Mouse (Mus musculus): ENCODE data around the gene Ntf3.

Ntf3 gene

GRCm38 (mm10) chr6:126159279-126160066 lies 7.2 kb downstream of the Ntf3 start:
- peak; percentile 73 for DNase-seq

GRCm38 (mm10) chr6:126155928-126156327 lies 10.8 kb downstream of the Ntf3 start:
- no peak for DNase-seq

- peak; percentile 74 for DNase-seq
Observed at GRCm38 (mm10) chr6:126154372-126154982, 12.2 kb downstream of the Ntf3 start.

- DNase-seq: no peak
Observed at GRCm38 (mm10) chr6:126153154-126153553, 13.6 kb downstream of the Ntf3 start.

DNA sequence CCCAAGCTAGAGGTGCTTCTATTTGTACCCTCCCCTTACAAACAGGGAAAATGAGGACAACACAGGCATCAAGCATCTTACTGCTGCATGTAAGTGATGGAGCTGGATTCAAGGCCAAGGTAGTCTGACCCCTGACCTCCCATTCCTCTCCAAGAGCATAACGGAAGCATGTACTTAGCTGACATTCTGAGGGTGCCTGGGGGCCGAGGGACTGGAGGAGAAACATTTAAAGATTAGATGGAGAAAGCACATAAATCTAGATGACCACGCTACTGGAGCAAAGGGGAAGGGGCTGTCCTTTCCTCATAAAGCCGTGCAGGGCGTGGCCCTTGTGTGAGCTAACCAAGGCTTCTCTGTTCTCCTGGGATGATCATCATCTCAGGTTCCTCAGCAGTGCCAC lies 23.1 kb downstream of the Ntf3 start:
- peak; percentile 32 for DNase-seq

- no peak for DNase-seq
Observed at GRCm38 (mm10) chr6:126142741-126143140, 24.0 kb downstream of the Ntf3 start.

DNA sequence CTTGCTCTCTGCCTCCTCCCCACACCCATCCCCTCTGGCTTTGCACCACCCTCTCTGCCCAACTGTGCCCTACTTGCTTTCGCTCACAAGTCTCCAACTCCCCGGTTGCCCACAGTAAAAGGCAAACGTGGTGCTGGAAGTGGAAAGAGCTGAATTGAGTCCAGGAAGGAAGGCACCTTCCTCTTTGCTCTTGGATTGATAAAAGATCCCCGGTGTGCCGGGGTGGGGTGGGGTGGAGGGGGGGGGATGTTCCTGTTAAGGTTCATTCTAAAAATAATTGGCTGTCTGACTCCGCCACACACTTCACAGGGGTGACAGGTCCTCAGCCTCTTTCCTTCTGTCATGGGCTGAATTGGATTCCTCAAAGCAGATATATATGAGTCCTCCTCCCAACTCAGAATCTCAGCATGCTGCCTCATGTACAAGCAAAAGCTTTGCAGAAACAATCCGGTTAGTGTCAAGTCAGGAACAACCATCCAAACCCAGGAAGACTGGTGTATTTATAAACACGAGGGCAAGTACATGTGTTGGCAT lies 24.6 kb downstream of the Ntf3 start:
- DNase-seq: peak; percentile 27

GRCm38 (mm10) chr6:126141472-126141871 lies 25.2 kb downstream of the Ntf3 start:
- peak; percentile 78 for DNase-seq

DNA sequence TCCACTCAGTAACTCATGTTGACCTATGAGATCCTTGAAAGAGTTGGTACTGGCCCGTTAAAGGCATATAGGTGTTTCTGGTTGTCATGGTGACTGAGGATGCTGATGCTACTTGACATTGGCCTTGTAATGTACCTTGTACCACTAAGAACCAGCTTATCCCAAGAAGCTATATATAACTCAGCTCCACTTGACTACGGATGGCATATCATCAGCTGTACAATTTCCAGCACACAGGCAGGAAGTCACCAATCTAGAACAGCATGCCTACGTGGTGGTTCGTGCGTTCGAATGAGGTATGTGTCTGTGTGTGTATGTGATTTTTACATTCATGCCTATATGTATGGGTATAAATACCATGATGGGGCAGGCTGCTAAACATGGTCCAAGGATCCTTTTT lies 25.7 kb downstream of the Ntf3 start:
- DNase-seq: no peak

DNA sequence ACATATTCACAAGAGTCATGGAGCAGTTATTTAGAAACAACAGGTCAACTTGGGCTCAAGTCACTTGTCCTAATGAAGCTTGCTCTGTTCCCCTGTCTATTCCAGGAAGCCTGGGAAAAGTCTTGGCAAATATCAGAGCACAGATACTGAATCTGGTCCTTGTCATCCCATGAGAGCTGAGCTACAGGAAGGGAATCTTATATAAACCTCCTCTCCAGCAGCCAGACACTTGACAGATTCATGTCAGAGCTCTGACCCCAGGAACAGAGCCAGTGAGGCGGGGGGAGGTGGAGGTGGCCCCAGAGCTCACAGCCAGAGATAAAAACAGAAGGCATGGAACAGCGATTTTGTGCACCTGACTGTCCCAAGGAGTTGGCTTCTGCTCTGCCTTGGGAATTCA lies 26.3 kb downstream of the Ntf3 start:
- DNase-seq: peak; percentile 57

DNA sequence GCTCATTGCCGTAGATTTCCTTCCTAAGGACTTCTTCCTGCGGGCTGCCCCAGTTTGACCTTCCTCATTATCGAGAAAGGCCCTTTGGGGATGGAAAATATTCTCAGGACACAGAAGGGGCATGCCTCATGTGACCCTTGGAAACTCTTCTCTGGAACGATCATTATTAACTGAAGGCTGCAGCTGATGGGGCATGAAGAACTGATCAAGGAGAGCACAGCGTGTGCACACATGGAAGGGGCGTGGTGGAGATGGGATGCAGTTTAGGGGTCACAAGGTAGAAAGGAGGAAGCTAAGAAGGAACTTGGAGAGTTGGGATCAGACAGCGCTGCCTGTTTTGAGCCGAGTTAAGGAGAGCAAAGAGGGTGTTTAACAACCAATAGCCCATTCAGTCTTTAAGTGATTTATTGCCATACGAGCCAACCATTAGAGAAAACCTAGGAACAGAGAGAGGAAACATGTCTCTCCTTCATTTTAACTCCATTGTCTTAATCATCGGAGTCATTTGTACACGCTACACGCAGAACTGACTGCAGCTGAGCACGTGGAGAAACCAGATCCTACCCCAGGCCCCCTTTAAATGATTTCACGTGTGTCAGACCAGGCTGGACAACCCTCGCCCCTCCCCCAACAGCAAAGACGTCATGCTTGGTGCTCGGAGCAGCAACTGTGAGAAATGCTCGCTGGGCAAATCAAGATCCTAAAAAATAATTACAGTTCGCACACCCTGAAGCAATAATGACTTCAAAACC lies 32.4 kb downstream of the Ntf3 start:
- peak; percentile 46 for DNase-seq

GRCm38 (mm10) chr6:126128238-126128637 lies 38.5 kb downstream of the Ntf3 start:
- peak; percentile 24 for DNase-seq

DNA sequence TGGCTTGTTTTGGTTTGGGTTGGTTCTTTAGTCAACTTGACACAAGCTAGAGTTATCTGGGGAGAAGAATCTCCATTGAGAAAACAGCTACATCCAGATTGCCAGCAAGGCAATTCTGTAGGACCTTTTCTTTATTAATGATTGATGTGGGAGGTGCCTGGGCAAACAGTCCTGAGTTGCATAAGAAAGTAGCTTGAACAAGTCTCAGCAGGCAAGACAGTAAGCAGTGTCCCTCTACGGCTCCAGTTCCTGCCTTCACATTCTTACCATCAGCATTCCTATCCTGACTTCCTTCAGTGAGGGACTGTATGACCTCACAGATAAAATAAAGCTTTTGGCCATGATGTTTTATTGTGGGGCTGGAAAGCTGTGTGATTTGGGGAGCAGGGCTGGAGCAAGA lies 48.5 kb downstream of the Ntf3 start:
- peak; percentile 42 for DNase-seq

GRCm38 (mm10) chr6:126117191-126117590 lies 49.5 kb downstream of the Ntf3 start:
- no peak for DNase-seq

DNA sequence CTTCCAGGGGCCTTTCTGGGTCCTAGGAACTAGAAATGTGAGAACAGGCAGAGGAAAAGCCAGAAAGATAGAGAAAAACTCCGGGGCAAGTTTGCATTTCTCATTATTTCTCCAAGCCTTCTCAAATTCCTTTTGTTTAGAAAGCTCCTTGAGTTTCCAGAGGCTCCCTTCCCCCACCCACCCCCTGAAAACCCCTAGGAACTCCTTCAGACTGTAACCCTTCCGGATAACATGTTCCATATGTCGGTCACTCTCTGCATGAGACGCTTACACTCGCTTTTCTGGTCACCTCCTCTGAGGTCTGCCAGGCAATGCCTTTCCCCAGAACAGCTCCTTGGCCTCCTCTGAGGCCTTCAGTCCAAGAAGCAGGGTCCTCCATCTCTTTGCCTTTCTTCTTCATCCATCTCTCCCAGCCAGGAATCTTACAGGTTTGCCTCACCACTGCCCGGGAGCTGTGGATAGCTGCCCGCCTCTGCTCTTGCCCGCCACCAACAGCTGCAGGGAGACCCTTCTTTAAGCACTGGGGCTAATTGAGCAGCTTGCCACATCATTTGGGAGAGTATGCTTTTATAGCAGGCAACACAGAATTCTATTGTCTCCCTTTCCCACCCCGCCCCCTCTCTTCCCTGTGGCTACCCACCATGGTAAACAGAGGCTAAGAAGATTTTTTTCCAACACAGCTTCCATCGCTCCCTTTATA lies 51.6 kb downstream of the Ntf3 start:
- no peak for DNase-seq

DNA sequence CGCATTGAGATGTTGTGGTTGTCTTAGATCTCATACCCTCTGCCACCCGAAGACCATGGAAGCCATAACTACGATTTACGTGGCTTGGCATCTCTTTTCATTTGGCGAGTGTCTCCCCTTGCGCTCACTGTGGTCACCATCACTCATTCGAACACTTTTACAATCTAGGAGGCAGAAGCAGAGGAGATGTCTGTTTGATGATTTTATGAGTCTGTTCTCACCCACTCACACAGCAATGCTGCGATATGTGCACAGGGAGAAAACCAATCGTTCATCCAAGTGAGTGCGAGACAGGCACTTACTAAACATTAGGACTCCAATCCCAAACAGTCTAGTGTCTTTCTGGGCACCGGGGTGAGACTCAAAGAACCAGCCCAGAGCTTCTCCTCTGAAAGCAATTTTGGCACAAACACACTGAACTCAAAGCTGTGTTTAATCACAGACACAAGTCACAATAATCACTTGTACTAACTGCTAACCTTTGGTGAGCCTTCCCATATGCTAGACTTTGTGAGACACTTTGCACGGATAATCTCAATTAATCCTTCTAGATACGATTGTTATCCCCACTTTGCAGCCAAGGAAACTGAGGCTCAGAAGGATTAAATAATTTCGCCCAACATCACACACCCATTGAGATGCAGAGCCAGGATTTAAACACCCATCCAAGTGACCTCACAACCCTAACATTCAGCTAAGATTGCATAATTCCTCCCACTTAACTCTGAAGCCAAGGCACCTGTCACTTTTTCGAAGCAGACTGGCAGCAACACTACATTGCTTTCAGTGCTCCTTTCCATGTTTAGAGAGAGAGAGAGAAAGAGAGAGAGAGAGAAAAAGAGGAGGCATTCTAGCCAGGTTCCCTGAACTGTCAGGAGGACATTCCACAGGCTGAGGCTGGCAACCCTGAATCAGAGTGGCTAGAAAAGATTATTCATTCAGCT lies 55.5 kb downstream of the Ntf3 start:
- no peak for DNase-seq

DNA sequence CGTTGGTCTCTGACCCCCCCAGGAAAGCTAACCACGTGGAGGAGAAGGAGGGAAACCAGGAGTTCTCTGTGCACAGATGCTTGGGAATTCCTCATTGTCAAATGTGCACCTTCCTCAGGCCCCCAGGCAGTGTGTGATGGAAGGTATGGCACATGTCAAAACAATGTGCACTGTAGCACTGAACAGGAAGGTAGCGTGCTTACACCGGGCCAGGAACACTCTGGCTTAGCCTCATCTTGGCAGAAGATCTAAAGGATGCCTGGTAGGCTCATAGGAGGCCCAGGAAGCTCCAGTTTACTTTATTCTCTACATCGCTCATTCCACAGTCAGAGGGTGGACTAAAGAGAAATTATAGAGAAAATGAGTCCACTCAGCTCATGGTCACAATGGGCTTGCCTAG lies 57.5 kb downstream of the Ntf3 start:
- no peak for DNase-seq

DNA sequence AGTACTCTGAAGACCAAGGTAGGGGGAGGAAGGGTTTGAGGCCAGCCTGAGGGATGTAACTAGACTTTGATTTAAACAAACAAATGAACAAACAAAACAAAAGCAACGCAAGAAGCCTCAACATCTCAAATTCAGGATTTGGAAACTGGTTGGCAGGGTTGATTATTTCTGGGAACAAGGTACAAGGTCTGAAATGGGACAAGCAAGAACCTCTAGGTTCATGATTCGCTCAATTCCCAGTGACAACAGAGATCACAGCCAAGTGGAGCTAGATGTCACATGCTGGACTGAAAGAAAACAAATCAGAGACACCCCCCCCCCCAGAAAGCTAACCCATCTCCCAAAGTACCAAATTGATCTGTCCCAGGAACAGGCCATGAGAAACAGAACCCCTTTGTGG lies 57.9 kb downstream of the Ntf3 start:
- DNase-seq: no peak

DNA sequence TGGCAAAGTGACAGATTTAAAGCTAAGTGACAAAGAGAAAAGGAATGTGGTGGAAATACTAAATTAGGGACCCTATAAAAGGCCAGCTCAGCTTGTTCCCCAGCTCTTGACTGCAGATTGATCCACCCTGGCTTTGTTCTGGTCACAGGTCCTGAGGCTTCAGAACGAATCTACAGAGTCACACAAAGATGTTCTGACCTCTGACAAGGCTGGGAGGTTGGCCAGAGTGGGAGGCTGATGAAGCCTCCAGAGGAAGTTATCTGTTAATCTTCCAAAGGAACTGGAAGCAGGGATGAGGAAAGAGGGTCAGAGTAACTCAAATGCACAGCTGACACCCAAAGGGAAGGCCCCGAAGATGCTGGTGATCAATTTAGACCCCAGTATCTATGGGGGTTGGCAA lies 59.3 kb downstream of the Ntf3 start:
- DNase-seq: peak; percentile 27

DNA sequence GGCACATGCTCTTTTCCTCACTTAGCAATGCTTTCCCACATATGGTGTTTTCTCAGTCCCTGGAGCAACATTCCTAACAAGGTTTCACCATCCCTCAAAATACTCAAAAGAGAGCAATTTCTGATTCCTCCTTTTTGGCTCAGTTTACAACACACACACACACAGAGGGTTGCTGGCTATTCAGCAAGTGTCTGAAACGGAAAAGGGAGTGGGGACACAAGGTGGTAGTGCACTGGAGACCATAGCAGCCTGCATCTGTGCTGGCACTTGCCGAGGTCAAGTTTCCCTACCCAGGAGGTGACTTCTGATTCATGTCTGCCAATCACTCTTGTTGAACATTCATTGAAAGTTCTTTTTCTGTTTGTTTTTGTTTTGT lies 59.9 kb downstream of the Ntf3 start:
- no peak for DNase-seq

GRCm38 (mm10) chr6:126106051-126106797 lies 60.5 kb downstream of the Ntf3 start:
- peak; percentile 47 for DNase-seq
